Mouse (Mus musculus): ENCODE measurements around the gene Ppp6r2.

Ppp6r2 gene

GRCm38 (mm10) chr15:89264485-89264884 is 53.1 kb downstream of the Ppp6r2 start:
- DNase-seq = no peak

- no peak for DNase-seq
Measured at GRCm38 (mm10) chr15:89275497-89275896, 64.1 kb downstream of the Ppp6r2 start.

- no peak for DNase-seq
Measured at GRCm38 (mm10) chr15:89277366-89277765, 66.0 kb downstream of the Ppp6r2 start.

GRCm38 (mm10) chr15:89282546-89282945 is 71.2 kb downstream of the Ppp6r2 start:
- DNase-seq = no peak

GRCm38 (mm10) chr15:89284094-89284493 is 72.7 kb downstream of the Ppp6r2 start:
- no peak for DNase-seq

GRCm38 (mm10) chr15:89285004-89285403 is 73.7 kb downstream of the Ppp6r2 start:
- no peak for DNase-seq

- no peak for DNase-seq
Measured at GRCm38 (mm10) chr15:89285478-89285877, 74.1 kb downstream of the Ppp6r2 start.

GRCm38 (mm10) chr15:89286114-89286513 is 74.8 kb downstream of the Ppp6r2 start:
- DNase-seq = peak; percentile 88

- no peak for DNase-seq
Measured at GRCm38 (mm10) chr15:89286582-89286981, 75.2 kb downstream of the Ppp6r2 start.

- DNase-seq = peak; percentile 91
Measured at GRCm38 (mm10) chr15:89288227-89288767, 76.9 kb downstream of the Ppp6r2 start.

GRCm38 (mm10) chr15:89289455-89289854 is 78.1 kb downstream of the Ppp6r2 start:
- peak; percentile 82 for DNase-seq

GRCm38 (mm10) chr15:89291521-89291920 is 80.2 kb downstream of the Ppp6r2 start:
- DNase-seq = no peak

GRCm38 (mm10) chr15:89292795-89293194 is 81.4 kb downstream of the Ppp6r2 start:
- no peak for DNase-seq

- DNase-seq = peak; percentile 91
Measured at GRCm38 (mm10) chr15:89293778-89294177, 82.4 kb downstream of the Ppp6r2 start.

GRCm38 (mm10) chr15:89295580-89296165 is 84.3 kb downstream of the Ppp6r2 start:
- DNase-seq = peak; percentile 91

GRCm38 (mm10) chr15:89296465-89296864 is 85.1 kb downstream of the Ppp6r2 start:
- peak; percentile 97 for DNase-seq

- DNase-seq = no peak
Measured at GRCm38 (mm10) chr15:89297695-89298094, 86.3 kb downstream of the Ppp6r2 start.

GRCm38 (mm10) chr15:89300180-89300579 is 88.8 kb downstream of the Ppp6r2 start:
- no peak for DNase-seq

- no peak for DNase-seq
Measured at GRCm38 (mm10) chr15:89300600-89300999, 89.2 kb downstream of the Ppp6r2 start.

- DNase-seq = peak; percentile 91
Measured at GRCm38 (mm10) chr15:89305966-89306365, 94.6 kb downstream of the Ppp6r2 start.

GRCm38 (mm10) chr15:89307461-89307860 is 96.1 kb downstream of the Ppp6r2 start:
- peak; percentile 91 for DNase-seq

GRCm38 (mm10) chr15:89308406-89309139 is 97.2 kb downstream of the Ppp6r2 start:
- DNase-seq = no peak

GRCm38 (mm10) chr15:89309962-89310498 is 98.7 kb downstream of the Ppp6r2 start:
- peak; percentile 93 for DNase-seq

- DNase-seq = peak; percentile 91
Measured at GRCm38 (mm10) chr15:89313359-89313758, 102.0 kb downstream of the Ppp6r2 start.

Data from heart, adult 11 months (tissue).